Mouse (Mus musculus): ENCODE measurements around the gene Psmg3. TPM values are rescaled to one million over a fixed set of nuclear protein-coding genes. Genes with fewer than 3 reads are reported as not detected.

Gene Psmg3
- polyA plus RNA-seq, 1 experiment from 2014 or later, result 80.7 TPM

DNA sequence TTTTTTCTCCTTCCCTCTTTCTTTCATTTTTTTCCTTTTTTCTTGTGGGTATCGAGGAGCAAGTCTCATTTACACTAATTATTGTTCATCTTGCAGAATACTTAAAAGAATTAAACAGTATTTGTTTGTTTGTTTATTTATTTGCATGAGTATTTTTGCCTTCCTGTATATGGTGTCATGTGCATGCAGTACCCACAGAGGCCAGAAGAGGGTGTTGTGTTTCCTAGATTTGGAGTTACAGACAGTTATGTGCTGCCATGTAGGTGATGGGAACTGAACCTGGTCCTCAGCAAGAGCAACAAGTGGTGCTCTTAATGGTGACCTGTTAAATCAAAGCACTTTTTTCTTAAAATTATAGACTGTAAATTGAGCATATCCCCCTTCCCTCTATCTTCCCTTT is 908 bp upstream of the Psmg3 start:
- no peak overlapping the region for H3K4me2 ChIP-seq (replicated peaks)
- H3K9me3 ChIP-seq, result no peaks in the 10 kb centered on the region
- no peaks in the 10 kb centered on the region for H3K27me3 ChIP-seq
- no peak overlapping the region for H3K27ac ChIP-seq
- peaks cover 21% of the 10 kb centered on the region for H3K36me3 ChIP-seq
- WGBS, result 86% methylated on average over 1 of the region's 1 CpGs
- no peak overlapping the region for H3K9ac ChIP-seq
- peaks cover 12% of the 10 kb centered on the region for H3K4me1 ChIP-seq
- no peak for ATAC-seq (ENCODE audit: low FRiP score, low read depth)
- no peak overlapping the region for H3K4me3 ChIP-seq

- H3K27me3 ChIP-seq, result no peaks in the 10 kb centered on the region
- H3K9ac ChIP-seq, result peak overlapping the region; percentile 89
- peaks cover 23% of the 10 kb centered on the region for H3K4me1 ChIP-seq
- H3K36me3 ChIP-seq, result peaks cover 33% of the 10 kb centered on the region
- no peak for ATAC-seq (ENCODE audit: low FRiP score, low read depth)
- H3K4me2 ChIP-seq (replicated peaks), result peak overlapping the region; percentile 98
- H3K4me3 ChIP-seq, result peak overlapping the region; percentile 94
- H3K27ac ChIP-seq, result no peak overlapping the region
- H3K9me3 ChIP-seq, result no peaks in the 10 kb centered on the region
- 43% methylated on average over 11 of the region's 11 CpGs for WGBS
Observed at GRCm38 (mm10) chr5:139825947-139826346, 738 bp downstream of the Psmg3 start.

- ATAC-seq (ENCODE audit: low FRiP score, low read depth), result no peak
- H3K4me2 ChIP-seq (replicated peaks), result no peak overlapping the region
- WGBS, result 91% methylated on average over 10 of the region's 10 CpGs
Observed at GRCm38 (mm10) chr5:139824531-139824930, 2.2 kb downstream of the Psmg3 start.

DNA sequence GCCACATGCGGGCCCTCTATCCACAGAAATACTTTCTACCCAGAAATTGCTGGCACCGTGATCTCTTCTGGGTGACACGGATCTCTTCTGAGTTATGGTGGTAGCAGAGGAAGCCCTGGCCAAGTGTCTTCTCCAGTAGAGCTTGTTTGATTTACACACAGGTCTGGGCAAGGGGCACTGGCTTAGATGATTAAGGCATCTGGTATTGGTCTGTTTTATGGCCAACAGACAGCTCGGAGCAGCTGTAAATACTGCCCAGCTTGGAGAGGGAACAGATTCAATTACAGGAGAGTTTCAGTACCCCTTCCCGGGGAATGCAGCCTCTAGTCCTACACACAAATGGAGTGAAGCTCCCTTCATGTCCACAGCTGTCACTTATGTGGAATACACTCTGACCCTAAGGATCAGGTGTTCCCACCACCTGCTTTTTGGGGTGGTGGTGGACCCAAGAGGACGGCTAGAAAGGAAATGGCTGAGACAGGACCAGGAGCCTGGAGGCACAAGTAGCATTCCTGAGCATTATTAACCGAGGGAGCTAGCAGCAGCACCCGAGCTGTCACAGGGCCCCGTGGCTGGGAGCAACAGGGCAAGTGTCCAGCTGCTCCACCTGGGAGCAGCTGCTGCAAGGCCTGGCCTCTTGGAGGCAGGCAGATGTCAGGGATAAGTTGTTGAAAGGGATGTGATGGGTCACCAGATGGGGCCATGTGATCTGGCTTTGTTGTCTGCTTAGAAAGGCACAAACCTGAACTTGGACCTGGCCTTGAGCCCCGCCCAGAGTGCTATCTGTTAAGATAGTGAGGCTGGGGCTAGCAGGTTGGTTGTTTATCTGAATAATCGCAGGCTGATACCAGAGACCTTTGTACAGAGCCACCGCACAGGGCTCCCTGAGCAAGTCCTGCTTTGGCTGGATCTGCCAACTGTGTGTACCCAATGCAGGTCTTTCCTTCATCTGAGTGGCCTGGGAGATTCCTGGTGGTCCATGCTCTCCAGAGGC is 4.9 kb downstream of the Psmg3 start:
- Histone ChIP-seq H3K27me3 (no peaks in the 10 kb centered on the region), H3K4me1 (peaks cover 23% of the 10 kb centered on the region), H3K9me3 (no peaks in the 10 kb centered on the region), H3K9ac (peak overlapping the region; percentile 51; the same call in 1 of the 2 replicates), H3K27ac (0 out of 2 replicates have a peak overlapping the region, but pooled peaks have one; percentile 6), H3K4me2 (replicated peaks) (no peak overlapping the region), H3K36me3 (peaks cover 33% of the 10 kb centered on the region), H3K4me3 (no peak overlapping the region)
- WGBS, result 35% methylated on average over 12 of the region's 12 CpGs
- ATAC-seq (ENCODE audit: low FRiP score, low read depth), result peak; percentile 52

More at GRCm38 (mm10) chr5:139824531-139824930, 2.2 kb downstream of the Psmg3 start:
- peaks cover 23% of the 10 kb centered on the region for H3K4me1 ChIP-seq
- no peaks in the 10 kb centered on the region for H3K27me3 ChIP-seq
- H3K27ac ChIP-seq, result no peak overlapping the region
- H3K9me3 ChIP-seq, result no peaks in the 10 kb centered on the region
- no peak overlapping the region for H3K4me3 ChIP-seq
- peaks cover 33% of the 10 kb centered on the region for H3K36me3 ChIP-seq
- no peak overlapping the region for H3K9ac ChIP-seq

DNA sequence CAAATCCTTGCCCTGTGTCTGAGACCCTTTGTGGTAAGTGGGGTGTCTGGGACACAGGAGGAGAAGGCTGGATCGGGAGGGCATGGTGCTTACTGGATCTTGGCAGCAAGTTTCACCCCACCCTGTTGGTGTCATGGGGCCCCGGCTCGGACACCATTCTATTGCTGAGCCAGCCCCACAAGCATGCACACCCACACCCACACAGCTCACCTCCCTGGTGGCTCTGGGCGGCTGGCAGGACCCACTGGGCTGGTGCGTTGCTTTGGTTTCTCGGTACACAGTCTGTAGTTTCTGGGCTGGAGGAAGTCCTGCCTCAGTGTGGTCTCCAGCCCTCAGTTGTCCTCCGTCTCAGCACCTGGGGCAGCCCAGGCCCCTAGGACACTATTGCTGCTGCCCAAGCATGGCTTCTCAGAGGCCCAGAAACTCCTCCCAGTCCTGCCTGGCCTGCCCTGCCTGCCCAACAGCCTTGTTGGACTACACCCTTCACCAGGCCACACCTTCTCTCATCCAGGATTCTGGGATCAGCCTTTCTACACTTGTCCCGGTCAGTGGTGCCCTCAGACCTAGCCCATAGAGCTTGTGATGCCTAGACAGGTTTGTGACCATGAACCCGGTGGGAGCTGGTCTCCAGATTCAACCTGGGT is 7.0 kb downstream of the Psmg3 start, which contains the start of gene Tmem184a:
Gene Tmem184a (minus strand): TSS at position 380 of the 644 bp plus-strand sequence.
- ATAC-seq (ENCODE audit: low FRiP score, low read depth), result no peak
- Histone ChIP-seq H3K36me3 (peaks cover 31% of the 10 kb centered on the region), H3K4me1 (peaks cover 11% of the 10 kb centered on the region; the same call in 1 of the 2 replicates), H3K9me3 (no peaks in the 10 kb centered on the region), H3K4me3 (no peak within 1 kb of the TSS), H3K27me3 (peaks cover 17% of the 10 kb centered on the region), H3K9ac (no peak within 1 kb of the TSS), H3K27ac (no peak within 1 kb of the TSS), H3K4me2 (replicated peaks) (no peak within 1 kb of the TSS)
- WGBS, result 89% methylated on average over 9 of the region's 9 CpGs

GRCm38 (mm10) chr5:139818801-139819200 is 7.9 kb downstream of the Psmg3 start:
- H3K27ac ChIP-seq, result no peak overlapping the region
- WGBS, result 54% methylated on average over 4 of the region's 4 CpGs
- no peak for ATAC-seq (ENCODE audit: low FRiP score, low read depth)

DNA sequence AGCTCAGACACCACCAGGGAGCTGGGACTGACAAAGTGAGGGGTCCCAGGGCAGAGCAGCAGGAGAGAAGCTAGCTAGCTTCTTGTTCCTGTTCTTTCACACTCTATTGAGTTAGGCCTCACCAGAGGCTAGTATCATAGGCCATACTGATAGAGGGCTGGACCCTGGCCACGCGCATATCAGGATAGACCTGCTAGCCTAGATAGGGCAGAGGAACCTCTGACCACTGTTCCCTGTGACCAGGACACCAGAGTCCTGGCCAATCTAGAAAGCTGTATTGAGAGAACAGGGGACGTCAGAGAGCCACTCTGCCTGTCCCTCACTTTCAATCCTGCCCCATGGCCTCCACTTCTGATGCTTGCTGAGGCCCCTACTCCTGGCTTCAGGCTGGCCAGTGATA is 8.6 kb downstream of the Psmg3 start:
- no peak for ATAC-seq (ENCODE audit: low FRiP score, low read depth)
- Histone ChIP-seq H3K9me3 (no peaks in the 10 kb centered on the region), H3K4me1 (peaks cover 11% of the 10 kb centered on the region; the same call in 1 of the 2 replicates), H3K9ac (no peak overlapping the region), H3K27me3 (peaks cover 33% of the 10 kb centered on the region), H3K27ac (no peak overlapping the region), H3K4me3 (no peak overlapping the region), H3K36me3 (peaks cover 17% of the 10 kb centered on the region), H3K4me2 (replicated peaks) (no peak overlapping the region)
- 85% methylated on average over 3 of the region's 3 CpGs for WGBS

More at GRCm38 (mm10) chr5:139818801-139819200, 7.9 kb downstream of the Psmg3 start:
- Histone ChIP-seq H3K27me3 (peaks cover 26% of the 10 kb centered on the region), H3K4me1 (peaks cover 11% of the 10 kb centered on the region; the same call in 1 of the 2 replicates), H3K36me3 (peaks cover 24% of the 10 kb centered on the region), H3K9me3 (no peaks in the 10 kb centered on the region), H3K4me3 (no peak overlapping the region), H3K9ac (no peak overlapping the region), H3K4me2 (replicated peaks) (no peak overlapping the region)

DNA sequence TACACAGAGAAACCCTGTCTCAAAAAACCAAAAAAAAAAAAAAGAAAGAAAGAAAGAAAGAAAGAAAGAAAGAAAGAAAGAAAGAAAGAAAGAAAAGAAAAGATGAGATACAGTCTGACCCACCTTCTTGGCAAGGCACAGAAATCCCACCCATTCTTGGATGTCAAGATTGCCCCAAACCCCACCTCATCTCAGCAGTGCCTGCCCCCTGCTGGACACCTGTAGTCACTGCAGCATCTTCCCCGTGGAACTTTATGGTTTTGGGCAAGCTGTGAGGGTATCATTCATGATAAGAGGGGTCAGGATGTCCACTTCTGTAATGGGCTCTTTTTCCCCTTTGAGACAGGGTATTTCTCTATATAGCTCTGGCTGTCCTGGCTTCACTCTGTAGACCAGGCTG is 9.4 kb downstream of the Psmg3 start:
- Histone ChIP-seq H3K27me3 (peaks cover 41% of the 10 kb centered on the region), H3K4me1 (peaks cover 9% of the 10 kb centered on the region; the same call in 1 of the 2 replicates), H3K36me3 (peaks cover 9% of the 10 kb centered on the region), H3K27ac (no peak overlapping the region), H3K4me2 (replicated peaks) (no peak overlapping the region), H3K9ac (no peak overlapping the region), H3K9me3 (no peaks in the 10 kb centered on the region), H3K4me3 (no peak overlapping the region)
- ATAC-seq (ENCODE audit: low FRiP score, low read depth), result no peak
- 4% methylated on average over 1 of the region's 1 CpGs for WGBS

GRCm38 (mm10) chr5:139816445-139816844 is 10.2 kb downstream of the Psmg3 start:
- H3K36me3 ChIP-seq, result peaks cover under 1% of the 10 kb centered on the region; the same call in 1 of the 2 replicates
- H3K27ac ChIP-seq, result no peak overlapping the region
- H3K4me1 ChIP-seq, result 0 out of 2 replicates have a peak, but pooled peaks cover 3% of the 10 kb centered on the region
- no peak overlapping the region for H3K4me3 ChIP-seq
- no peak overlapping the region for H3K9ac ChIP-seq
- H3K4me2 ChIP-seq (replicated peaks), result no peak overlapping the region
- no peak for ATAC-seq (ENCODE audit: low FRiP score, low read depth)
- H3K9me3 ChIP-seq, result no peaks in the 10 kb centered on the region
- H3K27me3 ChIP-seq, result peaks cover 49% of the 10 kb centered on the region

DNA sequence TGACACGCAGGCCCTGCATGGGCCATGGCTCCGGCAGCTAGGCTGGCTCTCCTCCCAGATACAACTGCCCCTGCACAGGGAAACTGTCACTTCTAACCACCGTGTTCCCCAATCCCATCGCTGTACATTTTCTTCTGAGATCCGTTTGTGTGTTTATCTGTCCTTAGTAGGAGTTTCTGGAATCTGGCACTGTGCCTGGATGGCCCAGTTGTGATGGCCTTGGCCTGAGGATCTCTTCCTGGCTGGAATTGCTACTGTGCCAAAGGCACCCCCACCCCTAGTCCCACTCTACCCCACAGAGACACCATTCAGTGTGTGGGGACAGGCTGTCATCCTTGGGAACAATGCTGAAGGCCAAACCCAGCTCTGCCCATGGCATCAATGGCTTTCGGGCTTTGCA is 10.7 kb downstream of the Psmg3 start:
- Histone ChIP-seq H3K4me1 (0 out of 2 replicates have a peak, but pooled peaks cover under 1% of the 10 kb centered on the region), H3K9ac (no peak overlapping the region), H3K4me2 (replicated peaks) (no peak overlapping the region), H3K27me3 (peaks cover 53% of the 10 kb centered on the region), H3K36me3 (no peaks in the 10 kb centered on the region), H3K27ac (no peak overlapping the region), H3K9me3 (no peaks in the 10 kb centered on the region), H3K4me3 (no peak overlapping the region)
- WGBS, result 79% methylated on average over 6 of the region's 6 CpGs
- no peak for ATAC-seq (ENCODE audit: low FRiP score, low read depth)

DNA sequence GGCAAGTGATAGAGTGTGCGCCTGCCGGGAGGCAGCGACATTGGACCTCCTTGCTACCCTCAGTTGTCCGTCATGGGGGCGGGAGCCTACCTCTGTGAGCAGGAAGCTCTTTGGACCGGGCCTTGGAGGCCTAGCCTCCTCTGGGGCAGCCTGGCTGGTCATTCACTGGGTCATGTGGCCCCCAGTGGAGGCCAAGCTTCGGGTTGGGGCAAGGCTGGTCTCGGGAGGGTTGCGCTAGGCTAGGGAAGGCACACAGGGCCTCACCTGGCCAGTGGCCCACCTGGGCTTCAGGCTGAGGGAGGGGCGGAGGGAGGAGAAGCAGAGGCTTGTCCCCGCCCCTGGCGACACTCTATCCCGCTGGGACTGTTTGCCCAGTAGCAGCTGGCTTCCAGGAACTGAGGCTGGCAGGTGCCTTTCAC is 12.7 kb downstream of the Psmg3 start:
- Histone ChIP-seq H3K36me3 (no peaks in the 10 kb centered on the region), H3K4me2 (replicated peaks) (peak overlapping the region; percentile 5), H3K4me1 (no peaks in the 10 kb centered on the region), H3K4me3 (no peak overlapping the region), H3K9ac (no peak overlapping the region), H3K27ac (no peak overlapping the region), H3K9me3 (no peaks in the 10 kb centered on the region), H3K27me3 (peaks cover 55% of the 10 kb centered on the region)
- WGBS, result 4% methylated on average over 13 of the region's 13 CpGs
- no peak for ATAC-seq (ENCODE audit: low FRiP score, low read depth)

- Histone ChIP-seq H3K9ac (0 out of 2 replicates have a peak overlapping the region, but pooled peaks have one; percentile 8), H3K36me3 (no peaks in the 10 kb centered on the region), H3K4me3 (no peak overlapping the region), H3K4me1 (no peaks in the 10 kb centered on the region), H3K27me3 (peaks cover 55% of the 10 kb centered on the region), H3K9me3 (no peaks in the 10 kb centered on the region), H3K4me2 (replicated peaks) (no peak overlapping the region), H3K27ac (no peak overlapping the region)
- 19% methylated on average over 10 of the region's 10 CpGs for WGBS
- ATAC-seq (ENCODE audit: low FRiP score, low read depth), result no peak
Observed at GRCm38 (mm10) chr5:139813126-139813490, 13.6 kb downstream of the Psmg3 start.

Measured in limb, embryonic 13.5 days (tissue).